Mouse (Mus musculus) granulocyte monocyte progenitor cell, adult 5-6 weeks (primary cell): ENCODE data around the gene Mtf1. TPM values are rescaled to one million over a fixed set of nuclear protein-coding genes. Genes with fewer than 3 reads are reported as not detected.
A peak's percentile ranks its signal among the peaks of the same experiment; 100 is the strongest.

ENCODE experiments used
- ATAC-seq: replicated peaks from 2 replicates; pipeline ENCODE4 v1.8.0; 2016; ENCODE audit warnings: mild to moderate bottlenecking, moderate TSS enrichment, inconsistent platforms; ENCODE audit not compliant: poor library complexity, severe bottlenecking
- total RNA-seq, 2 experiments: library from RNA; stranded (forward) in 1 of 2; stranded (reverse) in 1 of 2; fragments of 200-712, 200-1000 nt in 1 of 2; fragments of >200 nt in 1 of 2; fragmentation: Nextera tagmentation in 1 of 2; gene quantifications; 2 replicates each; pipeline ENCODE4 v1.2.3; 2014 to 2017

The Mtf1 gene
- total RNA-seq (2014; fragmentation: Nextera tagmentation) (37.9 and 42.6 TPM in 2 replicates), total RNA-seq (2017) (11.3 and 26.3 TPM in 2 replicates)

DNA sequence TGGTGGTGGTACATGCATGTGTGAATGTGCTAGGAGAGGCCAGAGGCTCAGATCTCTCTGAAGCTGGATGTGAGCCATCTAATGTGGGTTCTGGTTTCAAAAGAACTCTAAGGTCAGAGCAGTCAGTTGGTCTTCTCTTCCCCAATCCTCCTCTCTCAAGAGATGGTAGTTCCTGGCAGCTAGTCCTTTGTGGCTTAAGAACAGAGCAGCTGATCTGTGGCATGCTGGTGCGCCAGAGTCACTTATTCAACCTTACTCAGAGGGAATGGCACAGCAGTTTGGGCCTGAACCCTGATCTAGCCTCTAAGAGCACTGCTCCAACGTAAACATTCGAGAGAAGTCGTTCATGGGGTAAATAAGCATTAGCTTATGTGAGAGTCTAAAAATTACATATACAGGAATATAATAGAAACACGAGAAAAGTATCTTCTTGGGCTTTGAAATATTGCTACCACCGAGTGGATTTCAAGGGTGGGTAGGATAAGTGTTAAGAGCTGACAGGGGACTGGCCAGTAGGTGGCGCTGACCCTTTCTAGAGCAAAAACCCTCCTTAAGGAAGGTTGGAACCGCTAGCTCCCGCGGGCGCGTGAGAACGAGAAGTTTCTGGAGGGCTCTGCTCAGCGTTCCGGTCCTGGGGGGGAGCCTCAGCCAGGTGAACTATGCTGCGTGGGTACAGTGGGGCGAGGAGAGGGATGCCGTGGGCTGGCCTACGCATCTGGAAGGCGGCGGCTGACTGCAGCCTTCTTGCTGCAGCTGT lies at the start of gene Mtf1:
Gene Mtf1 (plus strand): TSS at position 553 of the 757 bp plus-strand sequence.
- peak; percentile 58 for ATAC-seq

DNA sequence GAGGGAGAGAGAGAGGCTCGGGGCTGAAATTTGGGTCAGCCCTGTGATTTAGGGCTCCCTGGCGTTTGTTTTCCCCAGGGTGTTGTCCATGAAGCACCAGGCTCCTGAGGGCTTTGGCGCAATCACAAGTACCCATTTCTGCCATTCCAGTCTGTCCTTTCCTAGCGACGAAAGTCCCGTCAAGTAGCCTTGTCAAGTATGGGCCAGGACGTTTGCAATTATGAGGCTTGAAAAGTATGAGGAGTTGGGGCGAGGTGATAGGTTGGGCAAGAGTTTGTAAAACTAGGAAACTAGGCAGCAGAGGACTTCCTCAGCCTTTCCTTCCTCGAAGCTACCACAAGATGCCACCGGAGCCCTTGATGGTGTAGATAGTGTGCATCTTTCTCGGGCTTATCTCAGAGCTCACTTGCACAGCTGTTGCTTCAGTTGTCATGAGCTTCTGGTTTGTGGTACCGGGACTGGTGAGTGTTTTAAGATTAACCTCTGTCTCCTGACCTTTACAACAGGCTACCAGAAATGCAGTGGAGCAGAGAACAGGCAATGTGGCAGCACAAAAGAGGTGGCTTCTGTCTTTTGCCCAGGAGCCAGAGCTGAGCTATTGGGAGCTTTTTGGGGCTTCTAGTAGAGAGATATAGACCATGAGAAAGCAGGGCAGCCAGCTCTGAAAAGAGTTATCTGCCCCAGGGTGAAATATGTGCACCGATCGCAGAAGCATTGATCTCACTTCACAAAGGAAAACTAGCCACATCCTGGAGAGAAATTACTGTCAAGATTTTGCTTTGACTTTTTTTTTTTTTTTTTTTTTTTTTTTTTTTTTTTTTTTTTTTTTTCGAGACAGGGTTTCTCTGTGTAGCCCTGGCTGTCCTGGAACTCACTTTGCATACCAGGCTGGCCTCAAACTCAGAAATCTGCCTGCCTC lies 49.4 kb upstream of the Mtf1 start:
- peak; percentile 63 for ATAC-seq

DNA sequence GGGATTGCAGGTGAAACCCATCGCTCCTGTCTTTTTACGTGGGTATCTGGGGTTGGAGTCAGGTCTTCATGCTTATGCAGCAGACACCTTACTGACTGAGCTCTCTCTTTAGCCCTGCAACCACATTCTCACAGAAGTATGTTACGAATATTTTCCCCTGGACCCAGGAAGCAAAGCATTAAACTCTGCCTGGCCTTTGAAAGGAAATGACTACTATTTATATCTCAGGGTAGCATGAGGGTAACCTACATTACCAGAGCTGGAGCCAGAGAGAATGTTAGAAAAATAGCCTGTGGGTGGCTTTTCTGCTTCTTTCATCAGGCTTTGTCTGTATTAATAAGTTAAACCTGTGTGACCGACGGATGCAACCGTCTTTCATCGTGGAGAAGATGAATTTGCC lies 46.4 kb upstream of the Mtf1 start:
- no peak for ATAC-seq

DNA sequence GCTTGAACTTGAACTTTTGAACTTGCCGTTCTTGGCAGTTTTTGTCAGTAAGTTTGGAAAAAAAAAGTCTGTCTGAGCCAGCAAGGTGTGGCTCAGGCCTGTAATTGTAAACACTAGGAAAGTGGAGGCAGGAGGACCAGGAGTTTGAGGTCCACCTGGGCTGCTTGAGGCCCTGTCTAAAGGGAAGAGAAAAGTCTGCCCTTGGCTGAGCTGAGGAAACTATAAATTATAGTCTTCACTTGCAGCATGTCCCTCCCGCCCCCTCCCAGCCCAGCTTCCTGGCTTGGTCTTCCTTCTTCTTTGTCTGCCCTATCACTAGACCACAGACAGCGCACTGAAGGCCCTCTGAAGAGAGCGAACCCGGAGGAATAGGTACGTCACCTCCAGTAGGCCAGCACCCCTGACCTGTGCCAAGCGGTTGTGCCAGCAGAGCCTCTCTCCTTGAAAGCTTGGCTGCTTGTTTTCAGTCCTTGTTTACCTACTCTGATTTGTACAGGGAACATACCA lies 42.5 kb upstream of the Mtf1 start:
- peak; percentile 84 for ATAC-seq

DNA sequence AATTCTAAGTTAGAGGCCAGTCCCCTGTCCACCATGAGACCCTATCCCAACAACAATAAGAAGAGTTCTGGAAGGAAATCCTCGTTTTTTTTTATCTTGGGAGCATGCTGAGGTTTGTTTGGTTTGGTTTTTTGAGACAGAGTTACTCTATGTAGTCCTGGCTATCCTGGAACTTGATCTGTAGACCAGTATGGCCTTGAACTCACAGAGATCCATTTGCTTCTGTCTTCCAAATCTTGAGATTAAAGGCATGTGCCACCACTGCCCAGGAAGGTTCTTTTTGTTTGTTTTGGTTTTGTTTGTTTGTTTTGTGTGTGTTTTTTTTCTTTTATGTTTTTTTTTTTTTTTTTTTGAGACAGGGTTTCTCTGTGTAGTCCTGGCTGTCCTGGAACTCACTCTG lies 40.7 kb upstream of the Mtf1 start:
- ATAC-seq: no peak

DNA sequence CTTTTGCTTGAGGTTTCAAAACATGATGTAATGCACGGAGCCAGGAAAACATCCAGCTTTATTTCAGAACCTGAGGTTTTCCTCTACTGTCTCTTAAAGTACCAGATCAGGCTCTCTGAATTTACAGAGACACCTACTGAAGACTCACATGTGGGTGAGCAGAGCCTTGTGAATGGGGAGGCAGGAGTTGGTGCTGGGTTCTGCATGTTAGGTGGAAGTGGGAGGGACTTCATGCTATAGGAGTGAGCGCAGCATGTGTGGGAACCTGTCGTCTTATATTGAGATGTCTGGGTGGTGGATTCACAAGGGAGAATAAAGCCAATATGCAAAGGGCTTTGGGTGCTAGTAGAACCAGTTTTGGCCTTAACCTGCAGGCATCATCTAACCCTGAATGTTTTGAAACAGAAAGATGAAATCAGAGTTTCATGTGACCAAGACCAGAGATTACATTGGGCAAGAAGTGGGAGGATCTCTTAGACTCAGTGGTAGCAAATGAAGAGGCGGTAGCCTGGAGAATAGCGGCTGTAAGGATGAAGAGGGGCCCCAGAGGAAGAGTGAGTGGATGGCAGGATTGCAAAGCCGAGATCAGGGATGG lies 38.9 kb upstream of the Mtf1 start:
- peak; percentile 12; the same call in 1 of the 2 replicates for ATAC-seq

DNA sequence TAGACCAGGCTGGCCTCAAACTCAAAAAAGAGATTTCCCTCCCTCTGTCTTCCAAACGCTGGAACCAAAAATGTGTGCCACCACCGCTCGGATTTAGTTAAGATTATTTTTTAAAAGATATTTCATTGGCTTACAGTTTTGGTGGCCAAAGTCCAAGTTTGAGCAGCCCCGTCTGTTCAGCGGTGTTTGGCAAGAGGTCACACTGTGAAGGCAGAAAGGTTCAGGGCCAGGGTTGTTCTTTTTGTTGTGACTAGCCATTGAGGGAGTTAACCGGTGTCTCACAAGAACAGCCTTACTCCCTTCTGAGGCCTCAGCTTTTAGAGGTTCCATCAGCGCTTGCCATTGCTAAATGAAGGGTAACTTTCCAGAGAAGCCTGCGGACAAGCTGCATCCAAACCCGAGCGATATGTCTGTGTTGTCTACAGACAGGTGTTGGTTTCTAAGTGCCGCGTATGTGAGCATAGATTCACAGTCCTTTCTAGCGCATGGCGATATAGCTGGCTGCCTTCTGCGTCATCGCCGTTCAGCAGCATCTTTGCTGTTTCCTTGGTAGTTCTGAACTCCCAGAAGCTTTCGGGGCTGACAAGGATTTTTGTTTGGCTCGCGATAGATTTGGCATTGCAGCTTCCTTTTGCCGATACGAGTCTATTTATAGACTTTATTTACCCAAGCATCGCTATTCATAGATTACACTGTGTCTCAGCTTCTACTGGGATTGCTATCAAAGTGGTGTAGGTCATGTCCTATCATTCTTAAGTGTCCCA lies 35.9 kb upstream of the Mtf1 start:
- ATAC-seq: no peak

DNA sequence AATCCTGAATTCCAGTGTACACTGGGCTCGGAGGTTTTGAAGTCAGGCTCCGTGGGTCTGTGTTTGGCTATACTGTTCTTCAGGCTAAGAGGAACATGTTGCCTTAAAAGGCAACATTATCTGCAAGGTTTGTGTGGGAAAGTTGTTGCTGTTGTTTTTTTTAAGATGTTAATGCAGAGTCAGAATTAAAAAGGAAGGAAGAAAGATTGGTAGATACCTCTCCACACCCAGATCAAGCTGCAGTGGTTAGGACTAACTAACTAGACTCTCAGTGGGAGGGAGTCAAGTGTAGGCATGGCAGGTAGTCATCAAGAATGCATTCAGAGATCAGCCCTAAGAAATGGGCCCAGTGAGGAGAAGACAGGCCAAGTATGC lies 35.4 kb upstream of the Mtf1 start:
- no peak for ATAC-seq

DNA sequence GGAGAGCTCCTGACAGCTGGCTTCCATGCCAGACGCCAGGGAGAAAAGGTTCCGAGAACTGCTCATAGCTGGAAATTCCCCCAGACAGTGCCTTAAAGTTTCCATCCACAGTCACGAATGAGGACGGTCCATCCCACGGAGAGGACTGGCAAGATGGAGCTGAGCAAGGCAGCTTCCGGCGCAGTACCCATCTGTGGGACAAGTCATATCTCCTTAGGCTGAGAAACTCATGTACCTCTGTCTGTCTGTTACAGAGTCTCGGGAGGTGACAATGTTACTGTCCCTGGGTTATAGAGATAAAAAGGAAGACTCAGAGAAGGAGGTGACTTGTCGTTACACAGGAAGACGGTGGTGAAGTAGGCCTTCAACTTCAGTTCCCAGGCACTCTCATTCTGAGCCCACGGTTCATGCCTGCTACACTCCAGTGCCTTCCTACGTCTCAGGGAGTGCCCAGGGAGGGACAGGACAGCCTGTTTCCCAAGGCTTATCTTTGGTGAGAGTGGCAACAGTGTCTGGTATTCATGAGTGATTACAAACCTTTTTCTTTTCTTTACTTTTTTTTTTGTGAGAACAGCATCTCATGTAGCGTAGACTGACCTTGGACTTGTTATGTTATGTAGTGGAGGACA lies 32.8 kb upstream of the Mtf1 start:
- ATAC-seq: no peak

DNA sequence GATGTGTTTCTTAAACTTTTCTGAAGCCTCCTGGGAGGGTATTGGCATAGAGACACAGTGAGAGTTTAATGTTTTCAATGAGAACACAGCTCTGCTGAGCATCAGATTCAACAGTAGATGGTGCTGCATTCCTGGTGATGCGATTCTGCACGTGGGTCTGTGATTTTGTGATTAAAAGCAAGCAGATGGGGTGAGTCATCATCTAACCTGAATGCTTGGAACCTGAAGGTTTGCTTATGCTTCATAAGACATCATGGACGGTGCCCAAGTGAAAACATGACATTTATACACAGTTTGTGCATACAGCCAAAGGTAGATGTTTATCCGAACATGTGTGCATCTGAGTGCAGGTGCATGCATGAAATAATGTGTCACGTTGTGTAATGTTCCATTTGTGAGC lies 31.3 kb upstream of the Mtf1 start:
- ATAC-seq: no peak

DNA sequence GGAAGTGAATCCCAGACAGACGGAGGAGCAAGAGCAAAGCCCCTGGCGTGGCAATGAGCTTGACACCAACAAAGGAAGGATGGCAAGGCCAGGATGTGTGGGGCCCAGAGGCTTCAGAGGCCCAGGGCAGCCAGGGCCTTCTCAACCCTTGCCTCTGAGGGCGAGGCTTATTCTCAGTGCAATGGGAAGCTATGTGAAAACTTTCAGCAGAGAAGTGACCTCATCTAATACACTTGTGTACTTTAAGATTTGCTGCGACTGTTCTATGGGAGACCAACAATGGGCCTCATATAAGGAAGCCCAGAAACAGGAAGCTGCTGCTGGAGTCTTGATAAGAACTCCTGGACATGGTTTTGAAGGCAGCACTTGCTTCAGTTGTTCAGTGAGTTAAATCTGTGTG lies 29.8 kb upstream of the Mtf1 start:
- ATAC-seq: peak; percentile 76

DNA sequence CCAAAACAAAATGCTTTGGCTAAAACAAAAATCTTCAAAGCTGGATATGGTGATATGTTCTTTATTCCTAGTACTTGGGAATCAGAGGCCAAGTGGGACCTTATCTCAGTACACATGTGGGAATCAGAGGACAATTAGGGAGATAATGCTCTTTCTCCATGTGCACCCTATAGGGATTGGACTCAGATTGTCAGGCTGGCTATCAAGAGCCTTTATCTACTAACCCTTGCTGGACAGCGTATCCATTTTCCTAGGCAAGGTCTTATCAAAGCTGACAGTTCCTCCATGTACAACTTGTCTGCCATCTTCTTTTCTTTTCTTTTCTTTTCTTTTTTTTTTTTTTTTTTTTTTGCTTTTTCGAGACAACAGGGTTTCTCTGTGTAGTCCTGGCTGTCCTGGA lies 28.5 kb upstream of the Mtf1 start:
- ATAC-seq: no peak

DNA sequence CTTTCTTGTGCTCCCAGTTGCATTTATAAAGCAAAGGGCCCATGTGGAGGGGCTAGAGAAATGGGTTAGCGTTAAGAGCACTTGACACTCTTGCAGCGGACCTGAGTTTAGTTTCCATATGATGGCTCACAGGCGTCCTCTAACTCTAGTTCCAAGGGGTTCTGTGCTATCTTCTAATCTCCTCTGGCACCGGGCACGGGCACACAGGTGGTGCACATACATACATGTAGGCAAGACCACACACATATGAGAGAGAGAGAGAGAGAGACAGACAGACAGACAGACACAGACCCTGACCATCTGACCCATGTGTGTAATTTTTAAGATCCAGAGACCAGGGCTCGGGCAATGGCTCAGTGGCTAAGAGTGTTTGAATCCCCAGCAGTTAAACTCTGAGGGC lies 27.9 kb upstream of the Mtf1 start:
- no peak for ATAC-seq

DNA sequence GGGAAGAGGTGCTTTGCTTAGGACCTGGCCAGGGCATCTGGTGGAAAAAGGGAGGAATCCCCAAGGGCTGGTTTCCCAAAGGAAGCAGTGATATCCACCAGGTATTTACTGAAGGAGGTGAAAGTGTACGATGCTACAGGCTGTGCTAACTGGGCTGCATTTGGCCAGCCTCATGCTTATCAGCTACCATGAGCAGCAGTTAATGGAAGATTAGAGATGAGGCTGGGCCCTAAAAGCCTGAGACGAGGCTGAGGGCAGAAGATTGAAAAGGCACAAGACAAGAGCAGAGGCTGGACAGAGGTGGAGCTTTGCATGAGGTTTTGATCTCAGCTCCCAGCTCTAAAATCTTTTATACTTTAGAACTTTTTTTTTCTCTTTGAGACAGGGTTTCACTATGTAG lies 27.5 kb upstream of the Mtf1 start:
- no peak for ATAC-seq

DNA sequence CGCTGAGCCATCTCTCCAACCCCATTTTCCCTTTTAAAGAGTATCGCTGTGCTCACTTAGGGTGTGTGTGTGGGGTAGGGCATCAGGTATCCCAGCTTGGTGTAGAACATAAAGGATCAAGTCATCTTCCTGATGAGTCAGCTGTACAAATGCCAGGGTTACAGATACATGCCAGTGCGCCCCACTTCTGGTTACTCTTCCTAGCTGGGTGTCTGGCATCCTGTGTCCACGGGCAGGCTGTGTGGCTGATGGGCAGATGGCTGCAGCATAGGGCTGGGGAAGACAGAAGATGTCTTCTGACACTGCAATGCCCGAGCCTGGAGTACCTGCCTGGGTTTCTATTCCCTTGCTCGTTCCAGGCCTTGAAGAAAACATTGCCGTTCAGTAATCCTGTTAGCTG lies 20.5 kb upstream of the Mtf1 start:
- no peak for ATAC-seq

DNA sequence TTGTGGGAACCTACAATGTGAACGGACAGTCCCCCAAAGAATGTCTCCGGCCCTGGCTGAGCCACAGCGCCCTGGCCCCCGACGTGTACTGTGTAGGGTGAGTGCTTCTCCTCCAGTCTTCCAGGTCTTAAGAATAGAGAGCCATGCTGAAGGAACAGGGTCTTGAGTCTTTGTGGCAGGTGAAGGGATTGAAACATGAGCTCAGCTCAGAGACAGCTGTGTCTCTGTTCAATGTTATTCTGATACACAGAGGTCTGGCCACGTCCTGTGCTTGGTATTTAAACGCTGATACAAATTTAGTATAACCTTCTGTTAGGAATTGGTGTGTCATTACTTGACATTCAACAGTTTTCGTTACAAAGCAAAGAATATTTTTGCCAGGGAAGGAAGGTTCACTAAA lies 19.5 kb upstream of the Mtf1 start:
- no peak for ATAC-seq

DNA sequence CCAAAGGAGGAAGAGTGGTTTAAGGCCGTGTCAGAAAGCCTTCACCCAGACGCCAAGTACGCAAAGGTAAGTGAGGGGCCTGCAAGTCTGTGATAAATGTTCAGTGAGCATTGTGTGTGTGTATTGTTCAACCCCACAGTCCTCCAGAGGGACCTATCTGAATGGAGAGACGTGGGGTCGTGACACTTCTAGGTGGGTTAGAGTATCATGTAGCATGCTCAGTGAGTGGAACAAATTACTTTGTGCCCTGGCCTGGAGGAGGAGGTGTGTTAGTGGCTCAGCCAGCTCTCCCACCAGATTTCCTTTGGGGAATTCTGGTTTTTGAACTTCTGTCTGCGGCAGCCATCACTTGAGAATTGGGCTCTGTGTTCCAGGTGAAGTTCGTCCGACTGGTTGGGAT lies 18.0 kb upstream of the Mtf1 start:
- ATAC-seq: no peak

DNA sequence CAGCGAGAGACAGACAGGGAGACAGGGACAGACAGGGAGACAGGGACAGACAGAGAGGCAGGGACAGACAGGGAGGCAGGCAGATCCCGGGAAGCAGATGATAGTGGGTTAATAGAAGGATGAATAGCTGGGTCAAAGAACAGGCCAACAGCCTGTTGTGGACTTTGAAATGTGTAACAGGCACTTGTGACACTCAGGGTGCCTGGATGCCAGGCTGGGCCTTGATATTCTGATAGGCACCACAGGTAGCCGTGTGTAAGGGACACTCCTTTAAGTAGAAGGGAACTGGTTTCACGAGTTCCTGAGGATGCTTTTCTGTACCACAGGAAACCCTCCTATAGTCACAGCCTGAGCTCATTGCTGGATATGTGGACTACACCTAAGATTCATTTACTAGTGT lies 11.9 kb upstream of the Mtf1 start:
- no peak for ATAC-seq

DNA sequence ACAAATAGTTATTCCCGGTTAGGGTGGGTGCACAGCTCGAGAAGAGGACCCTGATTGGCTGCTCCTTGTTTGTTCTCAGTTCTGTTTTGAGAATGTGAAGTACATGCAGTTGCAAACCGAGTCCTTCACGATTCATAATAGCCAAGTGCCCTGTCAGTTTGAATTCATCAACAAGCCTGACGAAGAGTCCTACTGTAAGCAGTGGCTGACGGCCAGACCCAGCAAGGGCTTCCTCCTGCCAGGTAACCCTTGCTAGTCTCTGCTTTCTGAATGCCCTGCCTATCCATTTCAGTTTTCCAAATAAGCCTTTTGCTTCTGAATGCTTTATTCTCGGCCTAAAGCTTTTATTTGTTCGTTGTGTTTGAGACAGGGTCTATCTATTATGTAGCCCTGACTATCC lies 9.8 kb upstream of the Mtf1 start:
- no peak for ATAC-seq

DNA sequence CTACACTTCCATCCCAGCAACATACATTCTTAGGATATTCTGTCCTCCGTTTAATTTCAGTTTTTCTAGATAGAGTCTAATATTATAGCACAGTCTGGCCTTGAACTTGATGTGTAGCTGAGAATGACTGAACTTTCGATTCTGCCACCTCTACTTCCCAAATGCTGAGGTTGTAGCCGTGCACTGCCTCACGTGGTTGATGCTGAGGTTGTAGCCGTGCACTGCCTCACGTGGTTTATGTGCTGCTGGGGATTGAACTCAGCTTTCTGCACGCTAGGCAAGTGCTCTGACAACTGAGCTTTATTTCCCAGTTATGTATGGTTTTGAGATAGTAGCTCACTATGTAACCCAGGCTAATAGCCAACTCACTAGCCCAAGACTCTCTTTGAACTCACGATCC lies 5.8 kb upstream of the Mtf1 start:
- ATAC-seq: no peak
